Mouse (Mus musculus) small intestine, adult 2 months (tissue): ENCODE measurements around the gene Gm20388. TPM values are rescaled to one million over a fixed set of nuclear protein-coding genes. Genes with fewer than 3 reads are reported as not detected.

Experiments used
- H3K27ac ChIP-seq: fragments of 200-500 bp; 2 replicates; pipeline ENCODE4 v1.5.1; 2012; ENCODE audit warnings: low read depth, low read length, control low read depth, inconsistent platforms; ENCODE audit not compliant: insufficient read depth
- H3K27me3 ChIP-seq: fragments of 200-500 bp; 2 replicates; pipeline ENCODE4 v1.6.1; 2012; ENCODE audit warnings: mild to moderate bottlenecking, moderate library complexity, low read length, inconsistent platforms; ENCODE audit not compliant: control insufficient read depth, insufficient read depth
- H3K36me3 ChIP-seq: fragments of 200-500 bp; 2 replicates; pipeline ENCODE4 v1.6.1; 2012; ENCODE audit warnings: mild to moderate bottlenecking, low read length, control low read depth, inconsistent platforms; ENCODE audit not compliant: control insufficient read depth, insufficient read depth
- H3K4me1 ChIP-seq: fragments of 200-500 bp; 2 replicates; pipeline ENCODE4 v1.6.1; 2012; ENCODE audit warnings: low read length, inconsistent platforms, mixed read lengths; ENCODE audit not compliant: control insufficient read depth, insufficient read depth, insufficient read length
- H3K4me3 ChIP-seq: fragments of 200-500 bp; 2 replicates; pipeline ENCODE4 v1.5.1; 2012; ENCODE audit warnings: low read depth, mild to moderate bottlenecking, control low read depth, inconsistent platforms, low read length, moderate library complexity
- CTCF ChIP-seq: fragments of 200-500 bp; IDR thresholded peaks from 2 replicates; pipeline ENCODE4 v1.5.1; 2012; ENCODE audit warnings: low read depth, mild to moderate bottlenecking, control low read depth, inconsistent platforms, low read length, moderate library complexity, mixed read lengths; ENCODE audit not compliant: insufficient replicate concordance, insufficient read length; ENCODE audit errors: extremely low read depth
- POLR2A ChIP-seq: fragments of 200-500 bp; IDR thresholded peaks from 2 replicates; pipeline ENCODE4 v1.6.1; 2012; ENCODE audit warnings: low read depth, mild to moderate bottlenecking, control low read depth, inconsistent platforms, low read length, moderate library complexity
- WGBS: fragments of 180-500 bp; shearing (Covaris S2); methylation state at CpG from one replicate; pipeline ENCODE4 v1.1.7; 2018; 5-methylcytosine and 5-hydroxymethylcytosine counted together
- polyA plus RNA-seq: library from polyadenylated mRNA; depleted of rRNA; stranded (reverse); fragments of >200 nt; gene quantifications from 2 replicates; pipeline ENCODE4 v1.2.3, GENCODE M21; 2012

Gene Gm20388
- polyA plus RNA-seq, 1 experiment: 37.3 TPM

DNA sequence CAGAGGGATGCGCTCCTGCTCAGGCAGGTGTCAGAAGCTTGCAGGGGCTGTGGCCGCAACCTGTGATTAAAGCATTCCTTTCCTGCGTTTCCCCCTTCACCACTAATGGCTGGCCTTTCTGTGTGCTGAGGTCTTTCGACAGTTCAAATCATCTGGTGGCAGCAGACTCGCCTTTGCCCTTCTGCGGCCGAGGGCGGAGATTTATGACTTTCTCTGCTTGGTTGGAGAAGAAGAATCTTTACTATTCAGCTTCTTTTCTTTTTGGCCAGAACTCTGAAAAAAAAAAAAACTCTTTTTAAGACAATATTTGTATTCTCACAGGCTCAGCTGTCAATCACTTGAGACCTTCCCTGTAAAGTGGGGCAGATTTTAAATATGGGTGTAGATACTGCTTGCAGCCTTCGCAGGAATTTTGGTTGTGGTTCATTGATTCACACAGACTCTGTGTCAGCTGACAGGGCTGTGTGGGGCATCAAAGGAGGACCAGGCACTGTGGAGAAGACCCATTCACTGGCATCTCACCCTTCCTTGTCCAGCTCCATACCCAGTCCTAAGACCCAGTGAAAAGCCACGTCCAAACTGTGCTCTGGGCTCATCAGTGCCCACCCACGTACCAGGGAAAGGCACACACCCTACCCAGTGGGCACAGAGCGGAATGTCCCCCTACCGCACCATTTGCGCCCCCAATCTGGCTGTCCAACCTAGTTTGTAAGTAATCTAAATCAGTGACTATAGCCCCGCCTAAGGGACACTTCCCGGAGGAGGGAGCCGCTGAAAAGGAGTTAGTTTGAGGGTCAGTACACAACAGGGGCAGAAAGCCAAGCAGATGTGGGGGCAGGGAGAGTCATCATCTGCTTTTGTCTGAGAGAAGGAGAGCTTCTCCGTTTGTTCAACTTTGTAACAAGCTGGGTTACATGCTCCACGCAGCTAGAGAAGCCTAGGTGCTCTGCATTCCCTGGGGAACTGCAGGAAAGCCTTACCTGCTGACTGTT, 845.0 kb downstream of the Gm20388 start:
- peaks cover 30% of the 10 kb centered on the region for H3K4me1 ChIP-seq
- no peak overlapping the region for H3K4me3 ChIP-seq
- no peak overlapping the region for H3K27ac ChIP-seq
- H3K27me3 ChIP-seq: no peaks in the 10 kb centered on the region
- H3K36me3 ChIP-seq: peaks cover 53% of the 10 kb centered on the region
- WGBS: 77% methylated on average over 19 of the region's 19 CpGs
- TF ChIP-seq CTCF (no peak), POLR2A (no peak)

DNA sequence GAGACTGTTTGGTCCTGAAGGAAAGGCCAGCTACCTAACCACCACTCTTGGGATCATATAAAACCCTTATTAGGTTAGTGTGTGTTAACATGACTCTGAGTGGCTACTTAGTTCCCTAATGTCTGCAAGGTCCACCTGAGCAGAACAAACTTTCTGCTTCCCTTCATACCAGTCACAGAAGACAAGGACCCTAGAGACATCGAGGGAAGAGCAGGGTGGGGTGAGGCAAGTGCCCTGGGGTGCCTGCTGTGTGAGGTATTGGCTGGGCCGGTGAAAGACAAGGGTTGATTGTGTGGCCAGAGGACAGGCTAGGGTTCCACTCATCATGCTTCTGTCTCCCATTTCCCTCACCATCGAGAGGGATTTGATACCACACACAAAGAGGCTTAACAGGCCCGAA, 847.4 kb downstream of the Gm20388 start:
- Histone ChIP-seq H3K27ac (no peak overlapping the region), H3K27me3 (no peaks in the 10 kb centered on the region), H3K4me1 (peaks cover 16% of the 10 kb centered on the region), H3K36me3 (peaks cover 34% of the 10 kb centered on the region), H3K4me3 (no peak overlapping the region)
- 33% methylated on average over 4 of the region's 4 CpGs for WGBS
- no peak for TF ChIP-seq CTCF
- no peak for TF ChIP-seq POLR2A

DNA sequence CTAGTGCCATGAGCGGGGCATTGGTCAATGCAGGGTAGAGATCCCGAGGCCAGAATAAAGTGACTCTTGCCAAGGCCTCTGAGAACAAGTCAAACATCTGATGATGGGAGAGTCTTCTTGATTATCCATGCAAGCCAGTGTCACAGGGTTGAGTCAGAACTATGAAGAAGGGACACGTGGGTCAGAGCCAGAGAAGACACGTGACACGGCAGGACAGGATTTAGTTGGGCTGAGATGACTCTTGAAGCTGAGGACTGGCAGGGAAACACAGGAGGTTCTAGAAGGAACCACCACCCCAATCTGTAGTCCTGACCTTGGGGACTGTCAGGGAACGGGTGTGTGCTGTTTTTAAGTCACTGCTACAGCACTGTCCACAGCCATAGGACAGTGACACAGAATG, 849.2 kb downstream of the Gm20388 start:
- H3K36me3 ChIP-seq: peaks cover 15% of the 10 kb centered on the region
- H3K27ac ChIP-seq: peak overlapping the region; percentile 7; the same call in 1 of the 2 replicates
- no peaks in the 10 kb centered on the region for H3K27me3 ChIP-seq
- WGBS: 75% methylated on average over 6 of the region's 6 CpGs
- no peak for TF ChIP-seq CTCF
- TF ChIP-seq POLR2A: no peak
- no peak overlapping the region for H3K4me3 ChIP-seq
- peaks cover 6% of the 10 kb centered on the region; the same call in 1 of the 2 replicates for H3K4me1 ChIP-seq

DNA sequence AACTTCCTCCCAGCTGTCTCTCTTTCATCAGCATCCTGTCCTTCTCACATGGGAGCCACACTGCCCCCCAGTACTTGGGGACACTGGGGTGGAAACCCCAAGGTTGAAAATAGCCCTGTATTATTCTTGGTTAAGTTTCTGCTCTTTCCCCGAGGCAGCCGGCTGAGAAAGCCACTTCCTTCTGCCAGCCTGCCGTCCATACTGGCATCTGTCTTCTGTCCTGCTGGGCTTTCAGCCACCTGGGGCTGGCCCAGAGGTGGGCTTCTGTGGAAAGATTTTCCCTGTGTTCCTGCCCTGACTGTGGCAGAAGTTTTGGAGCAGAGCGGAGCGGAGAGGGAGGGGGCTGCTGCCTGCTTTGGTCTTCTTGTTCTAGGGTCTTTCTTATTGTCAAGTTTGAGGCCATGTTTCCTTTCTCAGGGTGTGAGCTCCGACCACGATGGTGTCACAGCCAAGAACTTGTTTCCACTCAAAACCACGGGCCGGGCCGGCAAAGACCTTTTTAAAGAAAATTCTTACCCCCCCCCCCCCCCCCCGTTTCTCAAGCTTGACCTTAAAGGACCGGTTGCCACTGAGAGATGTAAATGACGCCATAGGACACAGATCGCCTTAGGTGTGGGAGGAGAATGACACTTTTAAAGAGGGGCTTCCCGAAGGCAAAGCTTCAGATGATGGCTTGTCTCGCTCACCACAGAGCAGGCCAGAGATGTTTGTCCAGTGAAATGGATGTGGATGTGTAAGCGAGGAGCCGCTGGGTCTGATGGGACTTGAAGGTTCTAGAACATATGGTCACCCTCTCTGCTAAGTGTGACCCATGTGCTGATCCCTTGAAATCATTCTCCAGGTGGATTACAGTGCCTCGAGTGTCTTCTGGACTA, 849.9 kb downstream of the Gm20388 start:
- Histone ChIP-seq H3K4me1 (peaks cover 6% of the 10 kb centered on the region; the same call in 1 of the 2 replicates), H3K4me3 (no peak overlapping the region), H3K27ac (0 out of 2 replicates have a peak overlapping the region, but pooled peaks have one; percentile 19), H3K36me3 (peaks cover 8% of the 10 kb centered on the region), H3K27me3 (no peaks in the 10 kb centered on the region)
- 81% methylated on average over 19 of the region's 19 CpGs for WGBS
- TF ChIP-seq CTCF (no peak), POLR2A (no peak)

DNA sequence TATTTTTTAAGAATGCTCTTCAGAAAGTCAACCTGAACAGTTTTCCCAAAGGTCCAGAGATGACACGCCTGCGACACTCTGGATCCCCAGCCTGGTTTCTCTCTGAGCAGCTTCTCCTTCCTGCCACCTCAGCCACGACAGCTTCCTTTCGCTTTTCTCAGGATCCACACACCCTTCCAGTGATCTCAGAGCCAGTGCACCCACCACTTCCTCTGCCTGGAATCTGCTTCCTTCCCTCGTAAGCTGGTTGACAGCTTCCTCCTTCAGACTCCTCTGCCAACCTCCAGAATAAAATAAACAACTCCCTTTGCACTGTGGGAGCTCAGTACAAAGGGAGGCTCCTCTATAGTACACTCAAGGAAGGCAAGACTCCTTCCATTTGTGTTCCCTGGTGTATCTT, 852.6 kb downstream of the Gm20388 start:
- 55% methylated on average over 5 of the region's 5 CpGs for WGBS
- Histone ChIP-seq H3K27me3 (no peaks in the 10 kb centered on the region), H3K36me3 (no peaks in the 10 kb centered on the region), H3K4me3 (no peak overlapping the region), H3K27ac (no peak overlapping the region), H3K4me1 (peaks cover 7% of the 10 kb centered on the region; the same call in 1 of the 2 replicates)
- TF ChIP-seq POLR2A (no peak), CTCF (no peak)

DNA sequence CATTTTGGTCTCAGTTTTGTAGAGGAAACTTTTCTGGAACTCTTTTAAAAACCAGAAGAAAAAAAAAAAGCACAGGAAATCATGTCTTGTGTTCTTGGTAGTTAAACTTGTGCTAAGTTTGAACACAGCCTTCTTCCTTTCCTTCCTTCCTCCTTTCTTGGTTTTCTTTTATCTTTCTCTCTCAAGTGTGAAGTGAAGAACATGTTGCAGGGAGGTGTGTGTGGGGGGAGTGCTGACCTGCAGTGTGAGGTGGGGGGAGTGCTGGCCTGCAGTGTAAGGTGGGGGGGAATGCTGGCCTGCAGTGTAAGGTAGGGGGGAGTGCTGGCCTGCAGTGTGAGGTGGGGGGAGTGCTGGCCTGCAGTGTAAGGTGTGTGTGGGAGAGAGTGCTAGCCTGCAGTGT, 854.0 kb downstream of the Gm20388 start:
- Histone ChIP-seq H3K36me3 (no peaks in the 10 kb centered on the region), H3K4me1 (peaks cover 14% of the 10 kb centered on the region; the same call in 1 of the 2 replicates), H3K27me3 (no peaks in the 10 kb centered on the region), H3K27ac (no peak overlapping the region), H3K4me3 (no peak overlapping the region)
- no peak for TF ChIP-seq CTCF
- TF ChIP-seq POLR2A: no peak

DNA sequence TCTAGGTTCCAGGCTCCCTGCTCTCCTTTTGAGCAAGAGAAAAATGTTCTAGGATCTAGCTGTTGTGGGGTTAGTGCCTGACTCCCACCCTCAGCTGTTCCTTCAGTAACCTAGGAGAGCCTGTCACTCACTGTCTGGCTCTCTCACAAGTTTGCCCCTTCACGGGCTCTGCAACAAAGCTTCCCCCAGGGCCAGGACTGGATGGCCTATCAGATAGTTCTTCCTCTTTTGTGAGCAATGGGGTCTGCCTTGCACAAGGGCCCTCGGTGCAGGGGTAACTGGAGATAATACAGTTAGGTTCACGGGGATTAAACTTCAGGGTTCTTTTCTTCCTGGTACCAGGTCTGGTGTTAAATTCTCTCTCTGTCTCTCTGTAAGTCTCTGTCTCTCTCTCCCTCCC, 856.0 kb downstream of the Gm20388 start:
- no peaks in the 10 kb centered on the region for H3K27me3 ChIP-seq
- H3K4me3 ChIP-seq: no peak overlapping the region
- 65% methylated on average over 3 of the region's 3 CpGs for WGBS
- no peak for TF ChIP-seq CTCF
- TF ChIP-seq POLR2A: no peak
- no peaks in the 10 kb centered on the region for H3K36me3 ChIP-seq
- peaks cover 22% of the 10 kb centered on the region; the same call in 1 of the 2 replicates for H3K4me1 ChIP-seq
- H3K27ac ChIP-seq: no peak overlapping the region
